Mouse (Mus musculus) left cerebral cortex, postnatal 10 days (tissue): Measurements from ENCODE around the gene Atp10a. TPM values are rescaled to one million over a fixed set of nuclear protein-coding genes. Genes with fewer than 3 reads are reported as not detected.

Experiments used
- DNase-seq, 2 experiments: peaks; one replicate each; pipeline ENCODE4 v3.0.0; 2021 to 2022; ENCODE audit warnings: low spot score in 2 of 2, mixed read lengths in 1 of 2; ENCODE audit errors: extremely low spot score in 1 of 2
- intact Hi-C: fragments of 180-260 bp; cut with DNase I; formaldehyde crosslinking; loops from one replicate; pipeline ENCODE4 v1.15.1; 2025
- total RNA-seq, 2 experiments: library from RNA; stranded (reverse); gene quantifications; 2 replicates each; pipeline ENCODE4 v1.2.3; 2021

The Atp10a gene
- total RNA-seq, 2 experiments from 2014 or later = 3.4 to 5.5 TPM

- peak; percentile 30 to 44 for DNase-seq
- intact Hi-C loops = no loop called here
These were observed 74.2 kb downstream of the Atp10a start for GRCm38 (mm10) chr7:58730201-58730600.

DNA sequence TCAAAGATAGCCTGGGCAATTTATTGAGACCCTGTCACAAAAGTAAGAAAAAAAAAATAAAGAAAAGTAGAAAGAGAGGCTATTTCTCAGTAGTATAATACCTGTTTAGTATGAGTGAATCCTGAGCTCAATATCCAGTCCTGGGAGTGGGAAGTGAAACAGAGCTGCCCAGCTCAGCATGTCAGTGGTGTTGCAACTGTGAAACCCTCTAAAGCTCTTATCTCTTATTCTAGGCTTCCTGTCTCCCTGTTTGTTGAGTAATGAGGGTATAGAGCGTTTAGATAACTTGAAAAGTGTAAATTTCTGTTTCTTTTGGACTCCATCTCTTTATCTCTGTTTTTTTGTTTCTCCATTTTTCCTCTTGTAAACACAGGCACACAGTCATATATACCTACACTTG is 74.9 kb downstream of the Atp10a start:
- intact Hi-C loops = no loop called here
- no peak for DNase-seq

GRCm38 (mm10) chr7:58732406-58732805 is 76.4 kb downstream of the Atp10a start:
- no peak for DNase-seq
- intact Hi-C loops = no loop called here

- no peak for DNase-seq
- intact Hi-C loops = no loop called here
These were observed 77.5 kb downstream of the Atp10a start for GRCm38 (mm10) chr7:58733490-58733901.

GRCm38 (mm10) chr7:58736841-58737547 is 81.0 kb downstream of the Atp10a start:
- intact Hi-C loops = no loop called here
- no peak for DNase-seq

DNA sequence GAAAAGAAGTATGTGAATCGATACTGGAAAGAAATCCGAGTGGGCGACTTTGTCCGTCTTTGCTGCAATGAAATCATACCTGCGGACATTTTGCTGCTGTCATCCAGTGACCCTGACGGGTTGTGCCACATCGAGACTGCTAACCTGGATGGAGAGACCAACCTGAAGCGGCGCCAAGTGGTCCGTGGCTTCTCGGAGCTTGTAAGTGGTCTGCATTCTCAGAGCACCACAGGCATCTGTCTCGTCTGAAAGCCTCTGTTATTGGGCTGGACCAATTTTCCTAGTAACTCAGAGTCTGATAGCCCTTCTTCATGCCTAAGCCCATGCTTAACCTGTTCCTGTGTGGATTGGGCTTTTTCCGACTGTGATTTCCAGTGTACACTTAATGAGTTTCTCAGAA is 84.2 kb downstream of the Atp10a start:
- DNase-seq = no peak
- intact Hi-C loops = loop anchor here (10.0 kb wide), 2 partner anchors 155 to 1225 kb away; partner anchors contain the start of gene Gabra5

DNA sequence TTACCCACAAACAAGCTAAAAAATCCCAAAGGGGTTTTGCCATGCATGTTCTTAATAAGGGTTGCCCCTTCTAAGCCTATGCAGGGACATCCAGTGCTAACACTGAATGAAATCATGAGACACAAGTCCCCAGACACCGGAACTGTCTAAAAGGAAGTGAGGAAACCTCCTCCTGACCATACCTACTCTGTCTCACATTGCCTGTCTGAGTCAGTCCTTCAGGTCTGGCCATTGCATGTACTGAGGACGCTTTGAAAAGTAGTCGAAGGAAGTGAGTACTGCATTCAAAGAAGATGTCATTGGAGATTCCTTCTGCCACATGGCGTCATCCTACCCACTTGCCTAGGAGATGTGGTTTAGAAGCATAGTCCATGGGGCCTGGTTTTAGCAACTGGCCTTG is 84.9 kb downstream of the Atp10a start:
- no peak for DNase-seq
- intact Hi-C loops = loop anchor here (10.0 kb wide), 2 partner anchors 156 to 1226 kb away; partner anchors contain the start of gene Gabra5

DNA sequence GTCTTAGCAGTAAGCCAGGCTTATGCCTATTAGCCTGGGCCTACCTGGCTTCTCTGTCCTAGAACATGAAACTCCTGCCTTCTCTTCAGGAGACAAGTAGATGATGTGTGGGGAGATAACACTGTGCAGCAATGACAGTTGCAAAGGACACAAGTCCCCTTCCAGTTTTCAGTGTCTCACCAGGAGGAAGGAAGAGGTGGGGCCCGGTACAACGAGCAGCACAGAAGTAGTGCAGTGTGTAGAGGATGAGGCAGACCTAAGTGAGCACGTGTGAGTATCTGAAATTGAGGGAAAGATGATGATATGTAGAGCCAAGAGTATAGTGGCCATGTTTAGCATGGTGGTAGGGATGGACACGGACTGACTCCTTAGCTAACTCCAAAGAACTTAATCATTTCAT is 86.0 kb downstream of the Atp10a start:
- no peak for DNase-seq
- intact Hi-C loops = loop anchor here (10.0 kb wide), 2 partner anchors 157 to 1227 kb away; partner anchors contain the start of gene Gabra5

DNA sequence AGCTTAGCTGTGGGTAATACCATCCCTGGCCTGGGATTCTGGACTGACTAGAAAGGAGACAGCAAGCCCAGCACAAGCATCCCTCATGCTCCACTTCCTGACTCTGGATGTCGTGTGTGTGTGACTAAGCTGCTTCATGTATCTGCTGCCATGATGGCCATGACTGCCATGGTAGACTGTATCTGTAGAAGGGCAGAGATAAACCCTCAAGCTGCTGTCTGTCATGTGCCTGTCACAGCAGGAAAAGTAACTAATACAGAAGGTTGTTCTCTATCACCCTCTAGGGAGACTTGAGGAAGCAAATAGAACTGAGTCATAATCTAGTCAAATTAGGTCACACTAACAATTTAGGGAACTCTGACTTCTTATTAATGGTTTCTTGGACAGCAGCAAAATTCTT is 86.7 kb downstream of the Atp10a start:
- intact Hi-C loops = loop anchor here (10.0 kb wide), 2 partner anchors 158 to 1228 kb away; partner anchors contain the start of gene Gabra5

GRCm38 (mm10) chr7:58743362-58744320 is 87.7 kb downstream of the Atp10a start:
- intact Hi-C loops = loop anchor here (10.0 kb wide), 2 partner anchors 159 to 1229 kb away; partner anchors contain the start of gene Gabra5
- no peak for DNase-seq

More for the DNA sequence above, 86.7 kb downstream of the Atp10a start:
- no peak for DNase-seq

- no peak for DNase-seq
- intact Hi-C loops = loop anchor here (10.0 kb wide), 2 partner anchors 162 to 1232 kb away; partner anchors contain the start of gene Gabra5
These were observed 90.9 kb downstream of the Atp10a start for GRCm38 (mm10) chr7:58746817-58747216.

- intact Hi-C loops = loop anchor here (10.0 kb wide), 2 partner anchors 165 to 1235 kb away; partner anchors contain the start of gene Gabra5
- DNase-seq = no peak
These were observed 94.1 kb downstream of the Atp10a start for GRCm38 (mm10) chr7:58749904-58750612.

DNA sequence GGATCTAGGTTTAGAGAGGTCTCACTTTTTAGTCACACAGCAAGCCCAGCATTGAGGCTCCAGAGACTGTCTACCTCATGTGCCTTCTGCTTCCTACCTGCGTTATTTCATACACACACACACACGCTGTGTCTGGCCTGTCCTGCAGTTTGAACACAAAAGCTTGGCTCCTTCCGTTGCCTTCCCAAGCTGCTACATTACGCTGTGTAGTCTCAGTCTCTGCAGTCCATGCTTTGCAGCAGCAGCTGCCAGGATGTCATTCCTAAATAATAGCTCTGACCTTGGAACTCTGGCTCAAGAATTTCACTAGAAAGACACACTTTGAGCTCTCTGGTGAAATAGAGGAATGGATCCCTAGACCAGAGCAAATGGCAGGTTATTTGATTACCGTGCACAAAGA is 96.1 kb downstream of the Atp10a start:
- intact Hi-C loops = no loop called here
- DNase-seq = peak in 1 of 2 experiments; percentile 34

- DNase-seq = no peak
- intact Hi-C loops = no loop called here
These were observed 98.1 kb downstream of the Atp10a start for GRCm38 (mm10) chr7:58754076-58754475.

DNA sequence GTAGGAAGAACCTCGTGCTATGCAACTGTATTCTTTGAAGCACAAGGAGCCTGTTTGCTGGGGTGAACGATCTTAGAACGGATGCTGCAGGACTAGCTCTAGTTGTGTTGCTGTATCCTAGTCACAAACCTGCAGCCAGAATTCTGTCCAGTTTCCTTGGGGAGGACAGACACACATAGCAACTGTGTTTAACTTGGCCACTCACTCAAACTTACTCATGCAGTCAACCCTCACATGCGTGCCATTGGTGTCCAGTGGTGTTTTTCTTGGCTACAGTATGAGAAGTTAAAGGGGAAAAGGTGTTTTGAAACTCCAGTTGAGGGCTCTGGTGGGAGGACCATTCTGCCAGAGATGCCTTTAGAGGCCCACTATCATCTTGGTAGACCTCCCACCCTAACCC is 98.6 kb downstream of the Atp10a start:
- intact Hi-C loops = no loop called here
- DNase-seq = no peak

GRCm38 (mm10) chr7:58755083-58755482 is 99.1 kb downstream of the Atp10a start:
- no peak for DNase-seq
- intact Hi-C loops = no loop called here

DNA sequence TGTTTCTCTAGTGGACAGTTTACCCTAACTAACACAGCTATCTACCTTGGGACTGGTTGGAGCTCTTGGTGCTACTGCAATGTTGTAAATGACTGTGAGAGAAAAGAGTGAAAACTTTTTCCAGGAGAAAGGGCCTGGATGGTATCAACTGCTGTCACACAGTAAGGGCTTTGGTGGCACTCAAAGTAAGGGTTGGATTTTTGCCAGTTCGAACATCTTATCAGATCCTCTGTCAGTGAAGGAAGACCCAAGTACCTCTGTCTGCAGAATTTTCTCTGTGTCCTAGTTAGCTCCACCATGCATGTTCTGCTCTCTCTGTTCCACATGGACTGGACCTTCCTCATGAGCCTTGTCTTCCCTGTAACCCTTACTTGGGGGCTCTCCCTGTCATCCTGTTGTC is 99.9 kb downstream of the Atp10a start:
- no peak for DNase-seq
- intact Hi-C loops = no loop called here

DNA sequence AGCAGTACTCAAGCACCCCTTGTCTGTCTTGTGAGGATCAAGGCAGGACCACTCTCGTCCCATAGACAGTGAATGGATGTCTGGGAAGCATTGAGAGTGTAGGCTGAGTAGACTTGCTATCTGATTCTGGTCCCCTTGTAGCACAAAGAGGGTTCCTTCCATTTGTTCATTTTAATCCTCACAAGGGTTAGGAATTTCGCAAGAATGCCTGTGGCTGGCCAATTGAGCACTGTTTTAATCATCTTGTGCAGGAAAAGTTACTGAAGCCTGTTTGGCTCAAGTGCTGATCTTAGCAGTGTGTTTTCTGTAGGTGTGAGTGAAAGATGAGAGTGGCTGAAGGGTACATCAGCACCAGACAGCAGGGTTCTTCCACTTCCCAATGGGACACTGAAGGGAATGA is 101.4 kb downstream of the Atp10a start:
- no peak for DNase-seq
- intact Hi-C loops = no loop called here

DNA sequence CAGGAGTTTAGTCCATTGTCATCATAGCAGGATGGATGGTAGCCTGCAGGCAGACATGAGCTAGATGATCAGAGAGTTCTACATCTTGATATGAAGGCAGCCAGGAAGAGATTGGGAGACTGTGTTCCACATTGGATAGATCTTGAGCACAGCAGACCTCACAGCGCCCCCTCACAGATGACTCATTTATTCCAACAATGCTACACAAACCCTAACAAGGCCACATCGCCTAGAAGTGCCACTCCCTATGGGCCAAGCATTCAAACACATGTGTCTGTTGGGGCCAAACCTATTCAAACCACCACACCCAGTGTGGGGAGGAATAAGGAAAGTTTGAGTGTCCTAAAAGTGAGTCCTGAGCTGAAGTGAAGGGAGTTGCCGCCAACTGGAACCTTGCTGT is 102.4 kb downstream of the Atp10a start:
- intact Hi-C loops = no loop called here
- DNase-seq = no peak
